Mouse (Mus musculus): Measurements from ENCODE around the gene Hist1h2bj. TPM values are rescaled to one million over a fixed set of nuclear protein-coding genes. Genes with fewer than 3 reads are reported as not detected.

The Hist1h2bj gene
- total RNA-seq (2021) = 10 to 100 TPM in 1 of 2 experiments, 1 to 10 TPM in 1; 9.3 to 11.7 TPM
- long read RNA-seq, experiment 1 = 0 reads
- long read RNA-seq, experiment 2 = 0 reads

- peak; percentile 74 to 86 for DNase-seq (ENCODE audit: low spot score in 2 of 2)
These were observed at the start of gene Hist1h2bj, which contains the start of gene Hist1h2ag for GRCm38 (mm10) chr13:22042568-22043502. TSS of gene Hist1h2bj (plus strand) at chr13:22043214. TSS of gene Hist1h2ag (minus strand) at chr13:22042944.

GRCm38 (mm10) chr13:21993957-21994738 is 48.9 kb upstream of the Hist1h2bj start:
- no peak for DNase-seq (ENCODE audit: low spot score in 2 of 2)

GRCm38 (mm10) chr13:21994896-21995295 is 48.1 kb upstream of the Hist1h2bj start:
- no peak for DNase-seq (ENCODE audit: low spot score in 2 of 2)

GRCm38 (mm10) chr13:21995331-21995914 is 47.6 kb upstream of the Hist1h2bj start:
- DNase-seq (ENCODE audit: low spot score in 2 of 2) = no peak

- no peak for DNase-seq (ENCODE audit: low spot score in 2 of 2)
These were observed 46.7 kb upstream of the Hist1h2bj start for GRCm38 (mm10) chr13:21996101-21996839.

- DNase-seq (ENCODE audit: low spot score in 2 of 2) = no peak
These were observed 46.2 kb upstream of the Hist1h2bj start for GRCm38 (mm10) chr13:21996840-21997185.

- no peak for DNase-seq (ENCODE audit: low spot score in 2 of 2)
These were observed 45.7 kb upstream of the Hist1h2bj start for GRCm38 (mm10) chr13:21997201-21997820.

- DNase-seq (ENCODE audit: low spot score in 2 of 2) = no peak
These were observed 45.2 kb upstream of the Hist1h2bj start for GRCm38 (mm10) chr13:21997821-21998220.

- no peak for DNase-seq (ENCODE audit: low spot score in 2 of 2)
These were observed 44.6 kb upstream of the Hist1h2bj start for GRCm38 (mm10) chr13:21998412-21998811.

GRCm38 (mm10) chr13:21999147-21999546 is 43.9 kb upstream of the Hist1h2bj start:
- no peak for DNase-seq (ENCODE audit: low spot score in 2 of 2)

GRCm38 (mm10) chr13:22001346-22001745 is 41.7 kb upstream of the Hist1h2bj start:
- DNase-seq (ENCODE audit: low spot score in 2 of 2) = no peak

GRCm38 (mm10) chr13:22001823-22002222 is 41.2 kb upstream of the Hist1h2bj start:
- no peak for DNase-seq (ENCODE audit: low spot score in 2 of 2)

- DNase-seq (ENCODE audit: low spot score in 2 of 2) = peak; percentile 28 to 34
These were observed 37.2 kb upstream of the Hist1h2bj start for GRCm38 (mm10) chr13:22005605-22006333.

GRCm38 (mm10) chr13:22006334-22007120 is 36.5 kb upstream of the Hist1h2bj start:
- DNase-seq (ENCODE audit: low spot score in 2 of 2) = no peak

GRCm38 (mm10) chr13:22007121-22007510 is 35.9 kb upstream of the Hist1h2bj start:
- DNase-seq (ENCODE audit: low spot score in 2 of 2) = no peak

- DNase-seq (ENCODE audit: low spot score in 2 of 2) = no peak
These were observed 35.1 kb upstream of the Hist1h2bj start for GRCm38 (mm10) chr13:22007872-22008271.

GRCm38 (mm10) chr13:22008707-22009106 is 34.3 kb upstream of the Hist1h2bj start:
- DNase-seq (ENCODE audit: low spot score in 2 of 2) = no peak

- DNase-seq (ENCODE audit: low spot score in 2 of 2) = no peak
These were observed 33.4 kb upstream of the Hist1h2bj start, which contains the start of gene Prss16 for GRCm38 (mm10) chr13:22009642-22010041. TSS of gene Prss16 (minus strand) at chr13:22009742.

- DNase-seq (ENCODE audit: low spot score in 2 of 2) = no peak
These were observed 29.3 kb upstream of the Hist1h2bj start for GRCm38 (mm10) chr13:22013716-22014115.

Measured in left cerebral cortex, adult 18-20 months (tissue).